In the genomic region with DNA sequence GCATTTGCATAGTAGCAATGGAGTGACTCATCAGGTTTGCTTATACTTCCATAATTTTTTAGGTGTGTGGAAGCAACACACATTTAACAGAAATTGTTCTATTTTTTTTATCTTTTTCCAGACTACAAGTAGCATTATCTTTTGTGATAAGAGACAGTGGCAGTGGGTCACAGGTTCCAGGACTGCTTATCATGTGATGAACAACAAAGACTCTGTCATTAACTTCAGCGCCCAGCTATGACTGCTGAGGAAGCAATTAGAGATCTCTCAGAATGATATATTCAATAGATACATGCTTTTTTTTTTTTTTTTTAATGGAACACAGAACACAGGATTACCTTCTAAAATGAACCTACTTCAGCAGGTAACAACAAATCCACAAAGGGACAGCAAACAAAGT, we compare ENCODE assay signal across 22 mouse cellular contexts.
"Had no signal": no experiment of that assay in that cellular context is flagged by ENCODE, and none has a peak within 500 bp of the region (broad histone marks: within the 10 kb centered on the region; RNA-seq: fewer than 3 reads in every experiment).

No protein-coding gene starts in this region.

- H3K4me2 ChIP-seq: limb, embryonic 12.5 days; limb, embryonic 15.5 days; midbrain, embryonic 12.5 days; midbrain, embryonic 15.5 days; neural tube, embryonic 12.5 days; neural tube, embryonic 15.5 days; stomach, embryonic 15.5 days had no signal

- H3K4me1 ChIP-seq: limb, embryonic 12.5 days; limb, embryonic 15.5 days; midbrain, embryonic 15.5 days; neural tube, embryonic 12.5 days; neural tube, embryonic 15.5 days; stomach, embryonic 15.5 days had no signal

- H3K9me3 ChIP-seq: limb, embryonic 12.5 days; limb, embryonic 15.5 days; midbrain, embryonic 12.5 days; midbrain, embryonic 15.5 days; neural tube, embryonic 12.5 days; neural tube, embryonic 15.5 days; stomach, embryonic 15.5 days had no signal

- ATAC-seq: hindbrain, postnatal 0 days; inflammation-experienced regulatory T-cells, adult 6 months; midbrain, embryonic 15.5 days had no signal

- H3K27ac ChIP-seq: hindbrain, postnatal 0 days; kidney, postnatal 0 days; layer of hippocampus, adult 2 months; left cerebral cortex, adult 2 months; limb, embryonic 12.5 days; limb, embryonic 15.5 days; macrophage; midbrain, embryonic 12.5 days; midbrain, embryonic 15.5 days; neural tube, embryonic 12.5 days; neural tube, embryonic 15.5 days; stomach, embryonic 15.5 days had no signal

- H3K36me3 ChIP-seq: limb, embryonic 15.5 days; midbrain, embryonic 15.5 days; neural tube, embryonic 15.5 days had no signal

- H3K4me3 ChIP-seq: layer of hippocampus, adult 2 months; left cerebral cortex, adult 2 months; limb, embryonic 12.5 days; limb, embryonic 15.5 days; midbrain, embryonic 12.5 days; midbrain, embryonic 15.5 days; neural tube, embryonic 12.5 days; neural tube, embryonic 15.5 days; stomach, embryonic 15.5 days had no signal

- H3K27me3 ChIP-seq: limb, embryonic 12.5 days; limb, embryonic 15.5 days; midbrain, embryonic 12.5 days; midbrain, embryonic 15.5 days; neural tube, embryonic 12.5 days; neural tube, embryonic 15.5 days; stomach, embryonic 15.5 days had no signal

- H3K9ac ChIP-seq: limb, embryonic 12.5 days; limb, embryonic 15.5 days; midbrain, embryonic 12.5 days; midbrain, embryonic 15.5 days; neural tube, embryonic 12.5 days; neural tube, embryonic 15.5 days; stomach, embryonic 15.5 days had no signal

- DNase-seq: kidney, adult 18-20 months; kidney, postnatal 25 days; layer of hippocampus, postnatal 36 days; left cerebral cortex, postnatal 4 days; lung, adult 2 months; right cerebral cortex, adult 18-20 months; right cerebral cortex, postnatal 25 days; spleen, adult 18-20 months; thymus, postnatal 25 days had no signal
